Mouse (Mus musculus): ENCODE results near the gene Vps4a.

DNA sequence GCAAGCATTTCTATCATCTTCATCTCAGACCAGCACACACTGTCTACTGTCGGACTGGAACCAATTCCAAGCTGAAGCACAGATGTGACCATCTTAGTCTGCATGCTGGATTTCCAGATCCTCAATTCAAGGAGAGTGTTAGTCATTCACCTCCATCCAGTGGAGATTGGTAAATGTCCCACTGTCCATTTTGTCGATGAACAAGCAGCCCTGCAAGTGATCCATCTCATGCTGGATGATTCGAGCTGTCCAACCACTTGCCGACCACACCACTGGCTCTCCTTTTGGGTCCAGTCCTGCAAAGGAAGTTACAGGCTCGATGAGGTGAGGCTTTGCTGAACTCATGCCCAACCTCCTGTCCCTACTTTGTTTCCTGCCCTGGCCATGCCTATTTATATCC lies 16.0 kb downstream of the Vps4a start:
- no peak for TF ChIP-seq CTCF (IDR thresholded peaks at IDR 0.05; ENCODE audit: extremely low read depth, insufficient read depth, low read length)
- TF ChIP-seq POLR2A (IDR thresholded peaks at IDR 0.05; ENCODE audit: extremely low read depth, insufficient read depth, low read length) = no peak

Measured in cortical plate, adult 2 months (tissue).